Mouse (Mus musculus) splenic B cell, adult 2 months (primary cell): ENCODE data around the gene Ntf3.

Experiments
- DNase-seq: peaks from one replicate; pipeline ENCODE4 v3.0.0-alpha.2; 2011; ENCODE audit warnings: low read depth, low spot score
- H3K27me3 ChIP-seq: 2 replicates; pipeline ENCODE4 v1.6.1; 2012; ENCODE audit warnings: mild to moderate bottlenecking, low read length, moderate library complexity, mixed read lengths; ENCODE audit not compliant: control insufficient read depth, poor library complexity, insufficient read depth, severe bottlenecking
- H3K36me3 ChIP-seq: 2 replicates; pipeline ENCODE4 v1.6.1; 2012; ENCODE audit warnings: mild to moderate bottlenecking, low read length, moderate library complexity, mixed read lengths; ENCODE audit not compliant: control insufficient read depth, poor library complexity, insufficient read depth, severe bottlenecking

Gene Ntf3

GRCm38 (mm10) chr6:126102571-126102970 lies 64.1 kb downstream of the Ntf3 start:
- no peak for DNase-seq
- Histone ChIP-seq H3K27me3 (no peaks in the 10 kb centered on the region), H3K36me3 (no peaks in the 10 kb centered on the region)

- DNase-seq = no peak
- no peaks in the 10 kb centered on the region for H3K27me3 ChIP-seq
- no peaks in the 10 kb centered on the region for H3K36me3 ChIP-seq
Measured at GRCm38 (mm10) chr6:126102007-126102406, 64.7 kb downstream of the Ntf3 start.

- DNase-seq = no peak
- no peaks in the 10 kb centered on the region for H3K36me3 ChIP-seq
- H3K27me3 ChIP-seq = no peaks in the 10 kb centered on the region
Measured at GRCm38 (mm10) chr6:126100579-126100978, 66.1 kb downstream of the Ntf3 start.

GRCm38 (mm10) chr6:126097471-126097870 lies 69.2 kb downstream of the Ntf3 start:
- DNase-seq = no peak
- H3K36me3 ChIP-seq = no peaks in the 10 kb centered on the region
- no peaks in the 10 kb centered on the region for H3K27me3 ChIP-seq

GRCm38 (mm10) chr6:126096085-126096484 lies 70.6 kb downstream of the Ntf3 start:
- Histone ChIP-seq H3K36me3 (no peaks in the 10 kb centered on the region), H3K27me3 (no peaks in the 10 kb centered on the region)
- no peak for DNase-seq

GRCm38 (mm10) chr6:126095041-126095440 lies 71.7 kb downstream of the Ntf3 start:
- H3K36me3 ChIP-seq = no peaks in the 10 kb centered on the region
- DNase-seq = no peak
- no peaks in the 10 kb centered on the region for H3K27me3 ChIP-seq

- no peaks in the 10 kb centered on the region for H3K36me3 ChIP-seq
- H3K27me3 ChIP-seq = no peaks in the 10 kb centered on the region
- DNase-seq = no peak
Measured at GRCm38 (mm10) chr6:126092026-126092425, 74.7 kb downstream of the Ntf3 start.

GRCm38 (mm10) chr6:126090063-126090462 lies 76.6 kb downstream of the Ntf3 start:
- H3K27me3 ChIP-seq = no peaks in the 10 kb centered on the region
- H3K36me3 ChIP-seq = no peaks in the 10 kb centered on the region
- DNase-seq = no peak

GRCm38 (mm10) chr6:126088489-126089265 lies 78.0 kb downstream of the Ntf3 start:
- DNase-seq = no peak
- H3K36me3 ChIP-seq = no peaks in the 10 kb centered on the region
- no peaks in the 10 kb centered on the region for H3K27me3 ChIP-seq

- H3K27me3 ChIP-seq = no peaks in the 10 kb centered on the region
- no peaks in the 10 kb centered on the region for H3K36me3 ChIP-seq
- no peak for DNase-seq
Measured at GRCm38 (mm10) chr6:126086321-126086950, 80.3 kb downstream of the Ntf3 start.

GRCm38 (mm10) chr6:126080531-126080930 lies 86.2 kb downstream of the Ntf3 start:
- DNase-seq = no peak
- H3K36me3 ChIP-seq = no peaks in the 10 kb centered on the region
- H3K27me3 ChIP-seq = no peaks in the 10 kb centered on the region

- no peak for DNase-seq
- Histone ChIP-seq H3K27me3 (no peaks in the 10 kb centered on the region), H3K36me3 (no peaks in the 10 kb centered on the region)
Measured at GRCm38 (mm10) chr6:126057706-126058105, 109.0 kb downstream of the Ntf3 start.

- H3K27me3 ChIP-seq = no peaks in the 10 kb centered on the region
- DNase-seq = no peak
- no peaks in the 10 kb centered on the region for H3K36me3 ChIP-seq
Measured at GRCm38 (mm10) chr6:126053136-126053535, 113.6 kb downstream of the Ntf3 start.
